In the genomic region with DNA sequence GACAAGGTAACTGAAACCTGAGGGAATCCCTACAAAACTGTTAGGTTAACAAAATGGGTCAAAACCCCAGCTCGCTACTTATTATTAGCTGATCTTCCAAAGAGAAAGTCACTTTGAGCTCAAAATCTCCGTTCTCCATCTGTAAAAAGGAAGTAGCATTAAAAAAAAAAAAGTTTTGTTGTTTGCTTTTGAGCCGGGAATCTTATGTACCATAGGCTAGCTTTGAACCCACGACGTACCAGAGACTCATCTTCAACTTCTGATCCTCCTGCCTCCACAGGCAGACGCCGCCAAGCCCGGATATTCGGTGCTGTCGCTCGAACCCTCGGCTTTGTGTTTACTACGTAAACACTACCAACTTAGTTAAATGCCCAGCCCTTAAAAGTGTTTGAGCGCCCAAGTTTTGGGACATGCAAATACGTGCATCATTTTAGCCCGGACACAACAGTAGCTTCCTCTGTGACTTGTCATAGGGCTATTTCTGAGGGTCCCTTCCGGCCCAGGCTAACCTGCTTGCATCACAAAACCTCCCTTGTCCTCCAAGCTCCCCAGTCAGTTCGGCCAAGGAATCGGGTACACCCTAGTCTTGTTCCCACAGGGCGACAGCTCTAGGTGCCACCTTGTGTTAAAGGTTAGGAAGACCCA, we compare ENCODE assay signal across 8 mouse cellular contexts. TPM values are rescaled to one million over a fixed set of nuclear protein-coding genes. Genes with fewer than 3 reads are reported as not detected.
DNase-seq lines count a peak whose midpoint lies in the region; ATAC-seq and TF ChIP-seq lines count a peak whose summit lies in the region.

No protein-coding gene starts in this region.

- no peaks in the 10 kb centered on the region for H3K9me3 ChIP-seq in limb, embryonic 13.5 days
- no peaks in the 10 kb centered on the region for H3K9me3 ChIP-seq in stomach, embryonic 15.5 days

- no peaks in the 10 kb centered on the region for H3K27me3 ChIP-seq in thymus, adult 2 months (ENCODE audit: control insufficient read depth, insufficient read depth, low read length)
- H3K27me3 ChIP-seq in limb, embryonic 13.5 days, result no peaks in the 10 kb centered on the region
- no peaks in the 10 kb centered on the region for H3K27me3 ChIP-seq in stomach, embryonic 15.5 days (replicated peaks)

- peak; percentile 3; the same call in 1 of the 2 replicates for ATAC-seq in frontal cortex, adult (ENCODE audit: low TSS enrichment)
- no peak for ATAC-seq in limb, embryonic 13.5 days (ENCODE audit: low FRiP score, low read depth)
- ATAC-seq in stomach, embryonic 15.5 days (ENCODE audit: insufficient read depth, low FRiP score, low read depth), result no peak
- no peak for ATAC-seq in inflammation-experienced regulatory T-cells, adult 6 months

- 4% methylated on average over 20 of the region's 20 CpGs for WGBS in thymus, adult 2 months
- WGBS in limb, embryonic 13.5 days, result 6% methylated on average over 20 of the region's 20 CpGs
- 5% methylated on average over 20 of the region's 20 CpGs for WGBS in stomach, embryonic 15.5 days

- peaks cover 8% of the 10 kb centered on the region for H3K4me1 ChIP-seq in thymus, adult 2 months (replicated peaks; ENCODE audit: control insufficient read depth, insufficient read depth, low read length)
- peaks cover 36% of the 10 kb centered on the region for H3K4me1 ChIP-seq in limb, embryonic 13.5 days
- H3K4me1 ChIP-seq in stomach, embryonic 15.5 days, result peaks cover 12% of the 10 kb centered on the region; the same call in 1 of the 2 replicates

- no peak for TF ChIP-seq POLR2A in thymus, adult 2 months (IDR thresholded peaks at IDR 0.05; ENCODE audit: control insufficient read depth, extremely low read depth, insufficient read depth, low read length, poor library complexity)

- peak overlapping the region; percentile 73 for H3K27ac ChIP-seq in thymus, adult 2 months (ENCODE audit: control insufficient read depth, insufficient read depth, low read length)
- peak overlapping the region; percentile 84 for H3K27ac ChIP-seq in limb, embryonic 13.5 days
- peak overlapping the region; percentile 79 for H3K27ac ChIP-seq in stomach, embryonic 15.5 days

- peak overlapping the region; percentile 78 for H3K9ac ChIP-seq in limb, embryonic 13.5 days
- peak overlapping the region; percentile 30; the same call in 1 of the 2 replicates for H3K9ac ChIP-seq in stomach, embryonic 15.5 days

- no peak for DNase-seq in frontal cortex, postnatal 10 days (ENCODE audit: low spot score in 2 of 2)
- DNase-seq in thymus, adult 2 months, result no peak
- DNase-seq in thymus, postnatal 0 days (ENCODE audit: low spot score), result no peak
- DNase-seq in MN1 (ENCODE audit: low spot score), result no peak

- TF ChIP-seq CTCF in thymus, adult 2 months (IDR thresholded peaks at IDR 0.05; ENCODE audit: borderline replicate concordance, control insufficient read depth, extremely low read depth, insufficient read depth, low read length, poor library complexity), result no peak

- H3K4me3 ChIP-seq in thymus, adult 2 months (ENCODE audit: control insufficient read depth, insufficient read depth, low read length), result peak overlapping the region; percentile 59
- peak overlapping the region; percentile 66 for H3K4me3 ChIP-seq in limb, embryonic 13.5 days
- H3K4me3 ChIP-seq in stomach, embryonic 15.5 days (replicated peaks), result peak overlapping the region; percentile 67

- H3K36me3 ChIP-seq in thymus, adult 2 months (ENCODE audit: control insufficient read depth, insufficient read depth, low read length), result no peaks in the 10 kb centered on the region
- H3K36me3 ChIP-seq in limb, embryonic 13.5 days, result peaks cover 26% of the 10 kb centered on the region
- H3K36me3 ChIP-seq in stomach, embryonic 15.5 days, result peaks cover 6% of the 10 kb centered on the region; the same call in 1 of the 2 replicates

- peak overlapping the region; percentile 85 for H3K4me2 ChIP-seq in limb, embryonic 13.5 days (replicated peaks)
- H3K4me2 ChIP-seq in stomach, embryonic 15.5 days, result peak overlapping the region; percentile 70

RNA-seq across cellular contexts. Expression of a gene that starts 0.6 kb away (rescaled TPM):
- polyA plus RNA-seq in thymus, adult 2 months (2012; rRNA removed), result 9.0 and 10.5 TPM in 2 replicates
- polyA plus RNA-seq in thymus, postnatal 0 days (2015; fragmentation: Nextera tagmentation; extraction: Ambion mirVana), result 18.7 and 20.8 TPM in 2 replicates
- 23.6 and 27.7 TPM in 2 replicates for polyA plus RNA-seq in limb, embryonic 13.5 days (2015; fragmentation: Nextera tagmentation; extraction: Ambion mirVana)
- polyA plus RNA-seq in stomach, embryonic 15.5 days (2015; fragmentation: Nextera tagmentation; extraction: Ambion mirVana), result 15.4 and 19.4 TPM in 2 replicates
- polyA plus RNA-seq in inflammation-experienced regulatory T-cells, adult 6 months (2017; shearing (Covaris generic)), result 10 to 100 TPM in 1 of 3 experiments, 1 to 10 TPM in 2; 8.6 to 12.8 (median 8.9) TPM

RNA-seq across cellular contexts. Expression of a gene that starts 0.7 kb away (rescaled TPM):
- 7.6 and 8.8 TPM in 2 replicates for polyA plus RNA-seq in thymus, adult 2 months (2012; rRNA removed)
- 8.2 and 11.0 TPM in 2 replicates for polyA plus RNA-seq in thymus, postnatal 0 days (2015; fragmentation: Nextera tagmentation; extraction: Ambion mirVana)
- 25.8 and 27.9 TPM in 2 replicates for polyA plus RNA-seq in limb, embryonic 13.5 days (2015; fragmentation: Nextera tagmentation; extraction: Ambion mirVana)
- 18.8 and 18.9 TPM in 2 replicates for polyA plus RNA-seq in stomach, embryonic 15.5 days (2015; fragmentation: Nextera tagmentation; extraction: Ambion mirVana)
- 1 to 10 TPM; 1.3 to 2.0 (median 1.6) TPM for polyA plus RNA-seq in inflammation-experienced regulatory T-cells, adult 6 months (2017; shearing (Covaris generic))

RNA-seq across cellular contexts. Expression of a gene that starts 14.4 kb away (rescaled TPM):
- 0.33 and 0.46 TPM in 2 replicates for polyA plus RNA-seq in thymus, adult 2 months (2012; rRNA removed)
- polyA plus RNA-seq in thymus, postnatal 0 days (2015; fragmentation: Nextera tagmentation; extraction: Ambion mirVana), result 0.20 and 0.33 TPM in 2 replicates
- 0.41 and 0.54 TPM in 2 replicates for polyA plus RNA-seq in limb, embryonic 13.5 days (2015; fragmentation: Nextera tagmentation; extraction: Ambion mirVana)
- polyA plus RNA-seq in stomach, embryonic 15.5 days (2015; fragmentation: Nextera tagmentation; extraction: Ambion mirVana), result 0.58 and 0.71 TPM in 2 replicates
- under 1 TPM in 2 of 3 experiments, not detected in 1; 0.31 to 0.47 TPM for polyA plus RNA-seq in inflammation-experienced regulatory T-cells, adult 6 months (2017; shearing (Covaris generic))

RNA-seq across cellular contexts. Expression of a gene that starts 44.0 kb away (rescaled TPM):
- 874 and 910 TPM in 2 replicates for polyA plus RNA-seq in thymus, adult 2 months (2012; rRNA removed)
- 3,802 and 3,817 TPM in 2 replicates for polyA plus RNA-seq in thymus, postnatal 0 days (2015; fragmentation: Nextera tagmentation; extraction: Ambion mirVana)
- 2,055 and 2,057 TPM in 2 replicates for polyA plus RNA-seq in limb, embryonic 13.5 days (2015; fragmentation: Nextera tagmentation; extraction: Ambion mirVana)
- polyA plus RNA-seq in stomach, embryonic 15.5 days (2015; fragmentation: Nextera tagmentation; extraction: Ambion mirVana), result 2,176 and 2,210 TPM in 2 replicates
- 1,000 to 10,000 TPM; 4,797 to 7,885 (median 7,790) TPM for polyA plus RNA-seq in inflammation-experienced regulatory T-cells, adult 6 months (2017; shearing (Covaris generic))
